Mouse (Mus musculus) midbrain, embryonic 15.5 days (tissue): ENCODE measurements around the gene Ubtd1. TPM values are rescaled to one million over a fixed set of nuclear protein-coding genes. Genes with fewer than 3 reads are reported as not detected.

Experiments
- ATAC-seq: fragments of 200-750 bp; cut with Nextera tagmentation; replicated peaks from 2 replicates; pipeline ENCODE4 v1.8.0; 2017; ENCODE audit warnings: moderate TSS enrichment
- H3K27ac ChIP-seq: fragments of 300-500 bp; sonication (generic); 2 replicates; pipeline ENCODE4 v1.5.1; 2015; ENCODE audit warnings: mild to moderate bottlenecking, inconsistent platforms
- H3K27me3 ChIP-seq: fragments of 300-500 bp; sonication (generic); replicated peaks from 2 replicates; pipeline ENCODE4 v1.6.1; 2015; ENCODE audit warnings: inconsistent platforms
- H3K36me3 ChIP-seq: fragments of 300-500 bp; sonication (generic); replicated peaks from 2 replicates; pipeline ENCODE4 v1.6.1; 2015; ENCODE audit warnings: inconsistent platforms
- H3K4me1 ChIP-seq: fragments of 300-500 bp; sonication (generic); 2 replicates; pipeline ENCODE4 v1.6.1; 2015; ENCODE audit warnings: inconsistent platforms
- H3K4me2 ChIP-seq: fragments of 300-500 bp; sonication (generic); 2 replicates; pipeline ENCODE4 v1.6.1; 2015; ENCODE audit warnings: inconsistent platforms, mild to moderate bottlenecking, moderate library complexity
- H3K4me3 ChIP-seq: fragments of 300-500 bp; sonication (generic); 2 replicates; pipeline ENCODE4 v1.5.1; 2015; ENCODE audit warnings: mild to moderate bottlenecking, inconsistent platforms
- H3K9ac ChIP-seq: fragments of 300-500 bp; sonication (generic); 2 replicates; pipeline ENCODE4 v1.6.1; 2015; ENCODE audit warnings: mild to moderate bottlenecking, inconsistent platforms
- H3K9me3 ChIP-seq: fragments of 300-500 bp; sonication (generic); 2 replicates; pipeline ENCODE4 v1.6.1; 2016; ENCODE audit warnings: inconsistent platforms
- WGBS: fragments of 180-500 bp; shearing (Covaris S2); methylation state at CpG from one replicate; pipeline ENCODE4 v1.1.7; 2015; ENCODE audit warnings: mixed read lengths; 5-methylcytosine and 5-hydroxymethylcytosine counted together
- polyA plus RNA-seq: library from polyadenylated mRNA; unstranded; fragments of >200 nt; fragmentation: Nextera tagmentation; extraction: Ambion mirVana; gene quantifications from 2 replicates; pipeline ENCODE4 v1.2.1, GENCODE M21; 2015

Gene Ubtd1
- polyA plus RNA-seq, 1 experiment from 2014 or later: 10.0 TPM

- Histone ChIP-seq H3K36me3 (no peaks in the 10 kb centered on the region), H3K4me2 (no peak overlapping the region), H3K9me3 (no peaks in the 10 kb centered on the region), H3K4me1 (no peaks in the 10 kb centered on the region), H3K27me3 (no peaks in the 10 kb centered on the region), H3K27ac (no peak overlapping the region), H3K4me3 (no peak overlapping the region), H3K9ac (no peak overlapping the region)
- 78% methylated on average over 7 of the region's 7 CpGs for WGBS
- ATAC-seq: no peak
These were observed 76.9 kb downstream of the Ubtd1 start for GRCm38 (mm10) chr19:42058426-42058825.

GRCm38 (mm10) chr19:42061443-42061842 is 79.9 kb downstream of the Ubtd1 start:
- no peak for ATAC-seq
- no peak overlapping the region for H3K9ac ChIP-seq
- H3K4me3 ChIP-seq: no peak overlapping the region
- H3K4me1 ChIP-seq: no peaks in the 10 kb centered on the region
- 90% methylated on average over 7 of the region's 7 CpGs for WGBS
- H3K9me3 ChIP-seq: no peaks in the 10 kb centered on the region
- H3K4me2 ChIP-seq: no peak overlapping the region
- H3K27ac ChIP-seq: no peak overlapping the region
- no peaks in the 10 kb centered on the region for H3K27me3 ChIP-seq
- H3K36me3 ChIP-seq: no peaks in the 10 kb centered on the region

- H3K4me2 ChIP-seq: no peak overlapping the region
- H3K4me1 ChIP-seq: no peaks in the 10 kb centered on the region
- no peak for ATAC-seq
- WGBS: 85% methylated on average over 11 of the region's 11 CpGs
- no peak overlapping the region for H3K4me3 ChIP-seq
- H3K9ac ChIP-seq: no peak overlapping the region
- H3K27me3 ChIP-seq: no peaks in the 10 kb centered on the region
- H3K9me3 ChIP-seq: no peaks in the 10 kb centered on the region
- no peaks in the 10 kb centered on the region; the same call in 1 of the 2 replicates for H3K36me3 ChIP-seq
- no peak overlapping the region for H3K27ac ChIP-seq
These were observed 87.1 kb downstream of the Ubtd1 start for GRCm38 (mm10) chr19:42068441-42069240.

GRCm38 (mm10) chr19:42069241-42069525 is 87.6 kb downstream of the Ubtd1 start:
- H3K4me2 ChIP-seq: no peak overlapping the region

GRCm38 (mm10) chr19:42071221-42071620 is 89.7 kb downstream of the Ubtd1 start:
- ATAC-seq: no peak
- no peak overlapping the region for H3K27ac ChIP-seq
- no peaks in the 10 kb centered on the region for H3K9me3 ChIP-seq
- H3K27me3 ChIP-seq: no peaks in the 10 kb centered on the region
- H3K36me3 ChIP-seq: peaks cover 7% of the 10 kb centered on the region; the same call in 1 of the 2 replicates
- H3K9ac ChIP-seq: no peak overlapping the region
- 77% methylated on average over 7 of the region's 7 CpGs for WGBS
- no peaks in the 10 kb centered on the region for H3K4me1 ChIP-seq
- H3K4me2 ChIP-seq: no peak overlapping the region
- no peak overlapping the region for H3K4me3 ChIP-seq

More at GRCm38 (mm10) chr19:42069241-42069525, 87.6 kb downstream of the Ubtd1 start:
- Histone ChIP-seq H3K9ac (no peak overlapping the region), H3K27me3 (no peaks in the 10 kb centered on the region), H3K4me1 (no peaks in the 10 kb centered on the region), H3K9me3 (no peaks in the 10 kb centered on the region), H3K4me3 (no peak overlapping the region), H3K27ac (no peak overlapping the region), H3K36me3 (no peaks in the 10 kb centered on the region; the same call in 1 of the 2 replicates)
- ATAC-seq: no peak
- WGBS: 51% methylated on average over 6 of the region's 6 CpGs

- Histone ChIP-seq H3K9ac (no peak overlapping the region), H3K4me2 (no peak overlapping the region), H3K36me3 (peaks cover 12% of the 10 kb centered on the region; the same call in 1 of the 2 replicates), H3K27me3 (no peaks in the 10 kb centered on the region), H3K4me1 (no peaks in the 10 kb centered on the region), H3K9me3 (no peaks in the 10 kb centered on the region), H3K27ac (no peak overlapping the region), H3K4me3 (no peak overlapping the region)
- no peak for ATAC-seq
- WGBS: 84% methylated on average over 15 of the region's 15 CpGs
These were observed 90.5 kb downstream of the Ubtd1 start for GRCm38 (mm10) chr19:42071886-42072608.

- Histone ChIP-seq H3K9ac (no peak overlapping the region), H3K9me3 (no peaks in the 10 kb centered on the region), H3K27me3 (no peaks in the 10 kb centered on the region), H3K36me3 (peaks cover 16% of the 10 kb centered on the region), H3K27ac (no peak overlapping the region), H3K4me1 (no peaks in the 10 kb centered on the region), H3K4me2 (no peak overlapping the region), H3K4me3 (no peak overlapping the region)
- ATAC-seq: no peak
- 82% methylated on average over 7 of the region's 7 CpGs for WGBS
These were observed 91.2 kb downstream of the Ubtd1 start for GRCm38 (mm10) chr19:42072802-42073201.

- no peak for ATAC-seq
- H3K27ac ChIP-seq: no peak overlapping the region
- no peaks in the 10 kb centered on the region for H3K4me1 ChIP-seq
- no peak overlapping the region for H3K4me3 ChIP-seq
- no peaks in the 10 kb centered on the region for H3K27me3 ChIP-seq
- peaks cover 20% of the 10 kb centered on the region for H3K36me3 ChIP-seq
- H3K9me3 ChIP-seq: no peaks in the 10 kb centered on the region
- no peak overlapping the region for H3K9ac ChIP-seq
- H3K4me2 ChIP-seq: no peak overlapping the region
- WGBS: 85% methylated on average over 2 of the region's 2 CpGs
These were observed 93.5 kb downstream of the Ubtd1 start for GRCm38 (mm10) chr19:42075051-42075450.

- Histone ChIP-seq H3K9me3 (no peaks in the 10 kb centered on the region), H3K9ac (no peak overlapping the region), H3K4me3 (no peak overlapping the region), H3K27me3 (no peaks in the 10 kb centered on the region), H3K4me1 (no peaks in the 10 kb centered on the region), H3K27ac (no peak overlapping the region), H3K4me2 (no peak overlapping the region), H3K36me3 (peaks cover 20% of the 10 kb centered on the region)
- no peak for ATAC-seq
- WGBS: 85% methylated on average over 16 of the region's 16 CpGs
These were observed 94.4 kb downstream of the Ubtd1 start for GRCm38 (mm10) chr19:42075992-42076391.

- no peak overlapping the region for H3K9ac ChIP-seq
- no peak for ATAC-seq
- H3K4me1 ChIP-seq: no peaks in the 10 kb centered on the region
- 97% methylated on average over 8 of the region's 8 CpGs for WGBS
- H3K4me2 ChIP-seq: no peak overlapping the region
- no peak overlapping the region for H3K27ac ChIP-seq
- H3K36me3 ChIP-seq: peaks cover 20% of the 10 kb centered on the region
- no peaks in the 10 kb centered on the region for H3K27me3 ChIP-seq
- H3K9me3 ChIP-seq: no peaks in the 10 kb centered on the region
- no peak overlapping the region for H3K4me3 ChIP-seq
These were observed 97.0 kb downstream of the Ubtd1 start for GRCm38 (mm10) chr19:42078566-42078965.

- Histone ChIP-seq H3K4me1 (no peaks in the 10 kb centered on the region), H3K4me3 (no peak overlapping the region), H3K9ac (no peak overlapping the region), H3K27me3 (no peaks in the 10 kb centered on the region), H3K36me3 (peaks cover 20% of the 10 kb centered on the region), H3K9me3 (no peaks in the 10 kb centered on the region), H3K27ac (no peak overlapping the region), H3K4me2 (no peak overlapping the region)
- WGBS: 95% methylated on average over 12 of the region's 12 CpGs
- ATAC-seq: no peak
These were observed 97.4 kb downstream of the Ubtd1 start for GRCm38 (mm10) chr19:42079006-42079405.

- H3K36me3 ChIP-seq: peaks cover 20% of the 10 kb centered on the region
- ATAC-seq: no peak
- H3K4me2 ChIP-seq: no peak overlapping the region
- no peak overlapping the region for H3K9ac ChIP-seq
- H3K4me1 ChIP-seq: peaks cover 5% of the 10 kb centered on the region
- H3K27me3 ChIP-seq: no peaks in the 10 kb centered on the region
- no peak overlapping the region for H3K4me3 ChIP-seq
- no peaks in the 10 kb centered on the region for H3K9me3 ChIP-seq
- 81% methylated on average over 5 of the region's 5 CpGs for WGBS
- H3K27ac ChIP-seq: no peak overlapping the region
These were observed 98.4 kb downstream of the Ubtd1 start for GRCm38 (mm10) chr19:42079950-42080349.

- no peak overlapping the region for H3K4me2 ChIP-seq
- H3K27me3 ChIP-seq: no peaks in the 10 kb centered on the region
- H3K9me3 ChIP-seq: no peaks in the 10 kb centered on the region
- peaks cover 7% of the 10 kb centered on the region for H3K4me1 ChIP-seq
- H3K36me3 ChIP-seq: peaks cover 20% of the 10 kb centered on the region
- ATAC-seq: no peak
- H3K27ac ChIP-seq: no peak overlapping the region
- 72% methylated on average over 11 of the region's 11 CpGs for WGBS
- no peak overlapping the region for H3K9ac ChIP-seq
- H3K4me3 ChIP-seq: no peak overlapping the region
These were observed 98.9 kb downstream of the Ubtd1 start for GRCm38 (mm10) chr19:42080469-42080868.
